Mouse (Mus musculus) monocyte, adult 5-6 weeks (primary cell): ENCODE measurements around the gene Nrde2. TPM values are rescaled to one million over a fixed set of nuclear protein-coding genes. Genes with fewer than 3 reads are reported as not detected.

ENCODE experiments used
- ATAC-seq: fragments of 153-309, 156-312 bp; replicated peaks from 2 replicates; pipeline ENCODE4 v1.8.0; 2017; ENCODE audit warnings: mild to moderate bottlenecking; ENCODE audit not compliant: low TSS enrichment, insufficient number of reproducible peaks, severe bottlenecking, poor library complexity, low FRiP score
- total RNA-seq: library from RNA; stranded (forward); fragments of 200-1000, 200-491, 200-594 nt; gene quantifications from 3 replicates; pipeline ENCODE4 v1.2.3, GENCODE M21; 2017

Gene Nrde2
- total RNA-seq, 1 experiment from 2014 or later = 42.8 TPM

DNA sequence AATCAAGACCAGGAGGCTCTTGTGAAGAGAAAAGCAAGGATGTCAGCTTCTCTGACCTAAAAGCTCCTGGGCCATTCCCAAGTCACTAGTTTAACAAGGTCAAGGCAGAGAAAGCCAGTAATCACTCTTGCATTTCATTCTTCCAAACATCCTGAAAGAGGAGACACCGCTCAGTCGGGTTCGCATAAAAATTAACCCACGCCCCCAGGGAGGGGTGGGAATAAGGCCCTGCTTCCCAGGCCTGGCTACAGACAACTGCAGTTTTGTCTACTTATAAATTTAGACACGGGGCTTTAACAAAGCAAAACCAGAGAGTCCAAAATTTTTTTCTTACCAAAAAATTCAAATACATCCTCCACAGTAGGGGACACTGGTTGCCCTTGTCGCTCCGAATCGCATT lies 30.5 kb downstream of the Nrde2 start:
- ATAC-seq = no peak

DNA sequence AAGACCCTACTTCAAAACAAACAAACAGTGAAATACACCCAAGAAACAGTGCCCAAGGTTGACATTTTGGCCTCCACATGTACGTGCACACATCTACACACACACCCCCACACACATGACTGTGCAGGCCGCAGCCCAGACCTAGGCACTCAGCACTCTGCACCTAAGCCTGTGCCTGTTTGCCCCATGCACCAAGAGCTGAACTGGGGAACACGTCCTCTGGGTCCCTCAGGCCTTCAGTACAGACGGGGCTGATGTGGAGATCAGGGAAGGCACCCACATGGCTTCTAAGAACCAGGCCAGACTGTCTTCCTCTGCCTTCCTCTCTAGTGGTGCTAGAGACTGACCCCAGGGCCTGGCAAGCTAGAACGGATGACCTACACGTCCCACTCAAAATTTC lies 30.9 kb downstream of the Nrde2 start:
- no peak for ATAC-seq

GRCm38 (mm10) chr12:100127866-100128480 lies 31.5 kb downstream of the Nrde2 start:
- no peak for ATAC-seq

- ATAC-seq = no peak
Measured at GRCm38 (mm10) chr12:100126968-100127865, 32.2 kb downstream of the Nrde2 start.

GRCm38 (mm10) chr12:100124913-100125798 lies 34.3 kb downstream of the Nrde2 start:
- no peak for ATAC-seq

GRCm38 (mm10) chr12:100123476-100123875 lies 36.0 kb downstream of the Nrde2 start:
- ATAC-seq = no peak

DNA sequence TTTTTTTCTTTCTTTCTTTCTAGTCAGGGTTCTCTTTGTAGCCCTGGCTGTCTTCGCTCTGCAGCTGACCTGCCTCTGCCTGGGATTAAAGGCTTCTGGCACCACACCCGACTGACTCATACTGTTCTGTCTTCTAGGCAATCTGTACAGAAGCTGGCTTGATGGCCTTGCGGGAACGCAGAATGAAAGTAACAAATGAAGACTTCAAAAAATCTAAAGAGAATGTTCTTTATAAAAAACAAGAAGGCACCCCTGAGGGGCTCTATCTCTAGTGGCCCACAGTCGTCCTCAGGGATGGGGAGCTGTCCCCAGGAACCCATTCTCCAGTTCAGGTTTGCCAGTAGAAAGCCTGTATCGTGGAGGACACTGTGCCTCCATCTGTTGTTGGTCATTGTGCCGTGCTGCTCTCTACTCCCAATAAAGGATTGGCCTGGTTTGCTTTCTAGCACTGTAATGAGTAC lies 36.5 kb downstream of the Nrde2 start:
- no peak for ATAC-seq

DNA sequence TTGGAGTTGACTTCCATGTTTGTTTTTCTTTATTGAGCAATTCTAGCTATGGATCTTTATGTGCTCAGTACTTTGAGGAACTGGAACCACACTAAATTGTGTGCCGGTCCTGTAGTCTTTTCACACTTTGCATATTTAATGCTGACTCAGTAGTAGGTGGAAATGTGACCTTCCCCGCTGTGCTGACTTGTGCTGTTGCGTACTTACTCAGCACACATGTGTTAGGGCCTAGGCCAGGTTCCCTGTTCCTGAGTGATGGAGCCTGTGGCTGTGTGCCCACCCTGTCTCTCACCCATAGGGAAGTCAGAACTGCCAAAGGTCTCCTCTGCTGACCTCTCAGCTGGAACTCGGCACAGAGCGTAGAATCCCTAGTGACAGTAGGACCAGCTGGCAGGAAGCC lies 43.5 kb downstream of the Nrde2 start:
- peak; percentile 63 for ATAC-seq

DNA sequence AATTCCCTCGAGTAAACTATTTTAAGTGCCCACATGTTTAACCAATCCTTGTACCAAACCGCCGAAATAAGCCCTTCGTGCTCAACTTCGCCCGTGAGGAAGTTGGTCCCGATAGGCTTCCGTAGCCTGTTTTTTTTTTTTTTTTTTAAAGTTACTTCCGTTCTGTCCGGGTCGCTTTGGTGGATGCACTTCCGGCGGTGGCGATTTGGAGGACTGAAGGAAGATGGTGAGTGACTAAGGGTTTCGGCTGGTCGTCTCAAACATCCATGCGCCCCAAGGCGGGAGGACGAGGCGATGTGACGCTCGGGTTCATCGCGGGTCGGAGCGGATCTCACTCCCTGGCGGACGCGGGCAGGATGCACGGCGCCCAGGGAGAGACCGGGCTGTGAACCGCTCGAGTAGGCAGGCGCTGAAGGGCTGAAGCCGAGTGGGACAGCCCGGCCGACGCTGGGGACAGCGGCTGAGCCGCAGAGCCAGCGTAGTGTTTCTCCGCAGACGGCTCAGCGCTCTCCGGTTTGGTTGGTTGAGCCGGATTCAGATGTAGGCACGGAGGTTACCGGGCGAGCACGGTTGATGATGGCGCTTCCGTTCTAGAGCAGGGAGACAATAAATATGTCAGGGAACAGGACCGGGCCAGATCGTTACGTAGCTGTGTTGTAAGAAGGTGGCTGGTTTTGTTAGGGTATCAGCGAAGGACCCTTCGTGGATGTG lies 49.3 kb downstream of the Nrde2 start, which contains the start of gene Psmc1:
Psmc1 (plus strand) TSS at position 169 of the 711 bp plus-strand sequence.
- ATAC-seq = peak; percentile 72

DNA sequence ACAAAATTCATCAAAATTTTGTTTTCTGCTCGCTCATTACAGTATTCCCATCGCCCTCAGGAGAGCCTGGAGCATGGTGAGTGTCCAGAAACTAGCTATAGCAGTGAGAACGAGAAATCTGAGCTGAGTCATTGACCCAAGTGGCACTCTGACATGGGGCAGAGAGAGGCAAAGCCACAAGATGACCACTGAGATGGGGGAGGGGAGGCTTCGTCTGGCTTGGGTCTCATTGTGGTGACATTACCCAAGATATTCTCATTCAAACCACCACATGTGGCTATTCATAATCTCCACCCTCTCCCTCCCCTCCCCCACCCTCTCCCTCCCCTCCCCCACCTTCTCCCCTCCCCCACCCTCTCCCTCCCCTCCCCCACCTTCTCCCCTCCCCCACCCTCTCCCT lies 52.0 kb downstream of the Nrde2 start:
- no peak for ATAC-seq

- peak; percentile 51; the same call in 1 of the 2 replicates for ATAC-seq
Measured at GRCm38 (mm10) chr12:100106275-100106895, 53.1 kb downstream of the Nrde2 start.

DNA sequence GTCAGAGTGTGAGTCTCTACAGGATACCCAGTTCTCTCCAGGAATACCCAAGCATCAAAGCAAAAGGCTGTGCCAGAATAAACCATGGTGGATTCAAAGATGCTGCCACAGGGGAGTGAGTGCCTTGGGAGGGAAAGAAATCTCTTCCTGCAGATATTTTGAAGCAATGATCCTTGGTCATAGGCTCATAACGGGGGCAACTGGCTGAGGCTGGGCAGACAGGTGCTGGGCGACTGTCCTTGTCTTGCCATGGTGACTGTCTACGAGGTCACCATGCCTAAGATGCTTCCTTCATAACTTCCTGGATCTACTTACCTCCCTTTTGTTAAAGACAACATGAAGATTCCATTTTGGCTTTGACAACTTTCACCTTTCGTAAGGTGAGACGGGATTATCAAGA lies 54.9 kb downstream of the Nrde2 start:
- ATAC-seq = no peak

DNA sequence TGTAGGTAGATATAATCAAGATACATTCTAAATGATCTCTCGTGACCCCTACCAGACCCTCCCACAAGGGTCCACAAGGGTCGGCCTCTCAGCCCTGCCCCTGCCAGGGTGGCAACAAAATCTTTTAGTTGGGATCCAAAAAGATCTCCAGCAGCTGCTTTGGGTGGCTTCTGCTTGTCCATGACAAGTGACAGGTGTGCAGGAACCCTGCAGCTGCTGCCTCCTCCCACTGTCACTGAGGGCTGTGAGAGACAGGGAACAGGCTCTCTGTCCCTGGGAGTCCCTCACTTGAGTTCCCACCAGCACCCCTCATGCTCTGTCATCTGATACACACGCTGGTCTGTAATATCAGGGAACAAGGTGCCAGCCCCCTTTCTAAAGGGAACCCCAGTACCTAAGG lies 57.8 kb downstream of the Nrde2 start:
- no peak for ATAC-seq

GRCm38 (mm10) chr12:100100707-100101030 lies 58.8 kb downstream of the Nrde2 start:
- ATAC-seq = no peak

DNA sequence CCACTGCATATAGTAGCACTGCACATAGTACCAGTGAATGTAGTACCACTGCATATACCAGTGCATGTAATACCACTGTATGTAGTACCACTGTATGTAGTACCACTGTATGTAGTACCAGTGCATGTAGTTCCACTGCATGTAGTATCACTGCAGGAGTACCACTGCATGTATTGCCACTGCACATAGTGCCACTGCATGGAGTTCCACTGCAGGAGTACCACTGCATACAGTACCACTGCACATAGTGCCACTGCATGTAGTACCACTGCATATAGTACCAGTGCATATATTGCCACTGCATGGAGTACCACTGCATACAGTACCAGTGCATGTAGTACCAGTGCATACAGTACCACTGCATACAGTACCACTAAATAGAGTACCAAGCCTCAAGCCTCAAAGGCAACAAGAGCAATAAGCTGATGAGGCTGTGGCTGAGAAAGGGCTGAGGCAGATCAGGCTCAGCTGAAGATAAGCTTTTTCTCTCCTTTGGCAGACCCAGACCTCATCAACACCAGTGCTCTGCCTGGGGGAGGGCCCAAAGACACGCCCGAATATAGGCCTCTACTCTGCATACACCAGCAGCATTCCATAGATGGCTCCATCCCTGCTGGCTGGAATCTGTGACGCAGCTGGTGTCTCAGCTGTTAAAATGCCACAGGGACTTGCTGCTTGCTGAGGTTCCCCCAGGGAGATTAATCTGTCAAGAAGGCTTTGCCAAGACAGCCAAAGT lies 59.3 kb downstream of the Nrde2 start:
- no peak for ATAC-seq

DNA sequence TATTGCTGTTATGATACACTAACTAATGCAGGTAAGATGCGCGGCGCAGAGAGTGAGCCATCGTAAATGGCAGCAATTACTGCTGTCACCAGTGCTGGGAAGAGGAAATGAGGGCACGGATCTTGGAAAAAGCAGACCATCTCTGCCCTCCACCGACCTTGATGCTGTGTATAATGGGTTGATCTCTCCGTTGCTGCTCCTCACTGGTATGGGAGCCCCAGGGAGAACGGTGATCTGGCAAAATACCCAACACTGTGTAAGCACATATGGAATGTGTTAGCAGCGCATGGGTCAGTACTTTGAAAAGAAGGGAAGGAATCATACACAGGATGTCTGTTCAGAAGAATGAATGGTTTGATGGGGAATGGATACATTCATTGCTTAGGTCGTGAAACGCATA lies 66.4 kb downstream of the Nrde2 start:
- no peak for ATAC-seq

DNA sequence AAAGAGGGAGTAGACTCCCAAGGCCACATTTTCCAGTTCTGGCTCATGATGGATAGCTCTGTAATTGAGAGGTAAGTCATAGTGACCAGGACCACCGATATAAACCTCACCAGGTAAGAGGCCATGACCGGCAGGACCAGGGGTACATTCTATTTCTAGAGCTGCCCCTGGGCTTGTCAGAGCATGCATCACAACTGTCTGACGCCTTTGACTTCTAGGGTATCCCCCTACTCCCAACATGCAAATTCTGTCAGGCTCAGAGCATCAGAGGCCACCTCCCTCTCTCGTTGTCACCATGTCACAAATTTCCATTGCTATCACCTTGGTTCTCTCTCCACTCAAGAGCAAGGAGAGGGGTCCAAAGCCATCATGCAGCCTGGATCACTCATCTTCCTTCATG lies 68.7 kb downstream of the Nrde2 start:
- ATAC-seq = no peak

- ATAC-seq = peak; percentile 66
Measured at GRCm38 (mm10) chr12:100089265-100089664, 70.2 kb downstream of the Nrde2 start.
